8 mouse cellular contexts compared by ENCODE assay signal in the genomic region with DNA sequence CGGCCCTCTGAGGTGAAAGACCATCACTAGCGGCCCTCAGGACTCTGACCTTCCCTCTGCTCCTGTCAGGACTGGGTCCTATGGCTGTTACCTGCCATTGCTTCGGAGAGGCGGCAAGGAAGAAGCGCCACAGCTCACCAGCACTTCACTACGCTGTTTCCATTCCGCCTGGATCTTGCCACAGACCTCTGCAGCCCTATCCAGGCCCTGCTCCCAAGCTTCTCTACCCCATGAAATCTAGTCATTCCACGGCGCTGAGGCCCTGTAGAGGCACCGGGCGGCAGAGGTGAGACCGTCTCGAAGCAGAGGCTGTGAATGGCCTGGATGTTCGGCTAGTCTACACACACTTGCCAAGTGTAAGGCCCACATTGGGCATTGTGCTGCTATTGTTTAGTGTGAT. TPM values are rescaled to one million over a fixed set of nuclear protein-coding genes. Genes with fewer than 3 reads are reported as not detected.
DNase-seq lines count a peak whose midpoint lies in the region; ATAC-seq and TF ChIP-seq lines count a peak whose summit lies in the region.

No protein-coding gene starts in this region.

- TF ChIP-seq CTCF in thymus, adult 2 months (IDR thresholded peaks at IDR 0.05; ENCODE audit: borderline replicate concordance, control insufficient read depth, extremely low read depth, insufficient read depth, low read length, poor library complexity) = no peak

- peak overlapping the region; percentile 83; the same call in 1 of the 2 replicates for H3K4me2 ChIP-seq in heart, embryonic 11.5 days
- peak overlapping the region; percentile 71; the same call in 1 of the 2 replicates for H3K4me2 ChIP-seq in limb, embryonic 12.5 days
- peak overlapping the region; percentile 64 for H3K4me2 ChIP-seq in stomach, embryonic 16.5 days (ENCODE audit: low read depth, low read length)

- WGBS in heart, embryonic 11.5 days (ENCODE audit: insufficient replicate concordance) = 89% methylated on average over 14 of the region's 14 CpGs
- 98% methylated on average over 14 of the region's 14 CpGs for WGBS in thymus, adult 2 months
- WGBS in limb, embryonic 12.5 days = 91% methylated on average over 14 of the region's 14 CpGs
- WGBS in stomach, embryonic 16.5 days = 89% methylated on average over 14 of the region's 14 CpGs

- intact Hi-C loops in heart, postnatal 14 days (cut with DNase I) = loop anchor here (5.0 kb wide), 1 partner anchor 154 kb away; no protein-coding TSS in a partner anchor

- peaks cover 10% of the 10 kb centered on the region; the same call in 1 of the 2 replicates for H3K27me3 ChIP-seq in heart, embryonic 11.5 days (ENCODE audit: control insufficient read depth, insufficient read depth, low read length)
- H3K27me3 ChIP-seq in thymus, adult 2 months (ENCODE audit: control insufficient read depth, insufficient read depth, low read length) = no peaks in the 10 kb centered on the region
- no peaks in the 10 kb centered on the region for H3K27me3 ChIP-seq in limb, embryonic 12.5 days
- no peaks in the 10 kb centered on the region for H3K27me3 ChIP-seq in stomach, embryonic 16.5 days (ENCODE audit: control insufficient read depth, insufficient read depth, low read length)

- H3K9me3 ChIP-seq in heart, embryonic 11.5 days (replicated peaks; ENCODE audit: control insufficient read depth, low read length) = no peaks in the 10 kb centered on the region
- no peaks in the 10 kb centered on the region for H3K9me3 ChIP-seq in limb, embryonic 12.5 days
- H3K9me3 ChIP-seq in stomach, embryonic 16.5 days (replicated peaks; ENCODE audit: control insufficient read depth, low read length) = no peaks in the 10 kb centered on the region

- ATAC-seq in heart, embryonic 11.5 days (replicated peaks; ENCODE audit: insufficient number of reproducible peaks, low FRiP score, low TSS enrichment) = no peak
- no peak for ATAC-seq in limb, embryonic 12.5 days (ENCODE audit: insufficient number of reproducible peaks, insufficient read depth, low FRiP score, low TSS enrichment, low read depth)
- no peak for ATAC-seq in stomach, embryonic 16.5 days (ENCODE audit: insufficient read depth, low FRiP score)

- DNase-seq in heart, postnatal 14 days = no peak
- no peak for DNase-seq in thymus, adult 2 months
- DNase-seq in thymus, postnatal 0 days (ENCODE audit: low spot score) = no peak
- no peak for DNase-seq in frontal cortex, postnatal 25 days (ENCODE audit: low spot score in 2 of 2)
- no peak for DNase-seq in gastrocnemius, adult 18-20 months (ENCODE audit: low spot score)

- peak overlapping the region; percentile 69 for H3K4me3 ChIP-seq in heart, embryonic 11.5 days (ENCODE audit: low read depth, low read length)
- no peak overlapping the region for H3K4me3 ChIP-seq in thymus, adult 2 months (ENCODE audit: control insufficient read depth, insufficient read depth, low read length)
- H3K4me3 ChIP-seq in limb, embryonic 12.5 days (replicated peaks) = peak overlapping the region; percentile 61; the same call in 1 of the 2 replicates
- peak overlapping the region; percentile 59; the same call in 1 of the 2 replicates for H3K4me3 ChIP-seq in stomach, embryonic 16.5 days (replicated peaks; ENCODE audit: low read length)

- H3K4me1 ChIP-seq in heart, embryonic 11.5 days (ENCODE audit: control insufficient read depth, insufficient read depth, low read length) = peaks cover 10% of the 10 kb centered on the region
- H3K4me1 ChIP-seq in thymus, adult 2 months (replicated peaks; ENCODE audit: control insufficient read depth, insufficient read depth, low read length) = peaks cover 14% of the 10 kb centered on the region
- peaks cover 30% of the 10 kb centered on the region for H3K4me1 ChIP-seq in limb, embryonic 12.5 days (replicated peaks)
- H3K4me1 ChIP-seq in stomach, embryonic 16.5 days (ENCODE audit: control insufficient read depth, insufficient read depth, low read length) = peaks cover 20% of the 10 kb centered on the region

- H3K9ac ChIP-seq in heart, embryonic 11.5 days (ENCODE audit: low read depth, low read length) = 0 out of 2 replicates have a peak overlapping the region, but pooled peaks have one; percentile 28
- no peak overlapping the region for H3K9ac ChIP-seq in limb, embryonic 12.5 days (replicated peaks)
- H3K9ac ChIP-seq in stomach, embryonic 16.5 days (ENCODE audit: low read length) = peak overlapping the region; percentile 59; the same call in 1 of the 2 replicates

- H3K27ac ChIP-seq in heart, embryonic 11.5 days (ENCODE audit: low read depth, low read length) = no peak overlapping the region
- H3K27ac ChIP-seq in thymus, adult 2 months (ENCODE audit: control insufficient read depth, insufficient read depth, low read length) = peak overlapping the region; percentile 53; the same call in 1 of the 2 replicates
- peak overlapping the region; percentile 54; the same call in 1 of the 2 replicates for H3K27ac ChIP-seq in limb, embryonic 12.5 days
- peak overlapping the region; percentile 67 for H3K27ac ChIP-seq in stomach, embryonic 16.5 days (ENCODE audit: low read length)

- no peak for TF ChIP-seq POLR2A in thymus, adult 2 months (IDR thresholded peaks at IDR 0.05; ENCODE audit: control insufficient read depth, extremely low read depth, insufficient read depth, low read length, poor library complexity)

- 0 out of 2 replicates have a peak, but pooled peaks cover 2% of the 10 kb centered on the region for H3K36me3 ChIP-seq in heart, embryonic 11.5 days (ENCODE audit: control insufficient read depth, insufficient read depth, low read length)
- H3K36me3 ChIP-seq in thymus, adult 2 months (ENCODE audit: control insufficient read depth, insufficient read depth, low read length) = no peaks in the 10 kb centered on the region
- no peaks in the 10 kb centered on the region for H3K36me3 ChIP-seq in limb, embryonic 12.5 days
- H3K36me3 ChIP-seq in stomach, embryonic 16.5 days (ENCODE audit: control insufficient read depth, insufficient read depth, low read length) = no peaks in the 10 kb centered on the region

RNA-seq across cellular contexts. Expression of a gene that starts 1.9 kb away (rescaled TPM):
- polyA plus RNA-seq in heart, embryonic 11.5 days (2014; fragmentation: Nextera tagmentation; extraction: Ambion mirVana) = 1.6 and 2.1 TPM in 2 replicates
- total RNA-seq in heart, postnatal 14 days (2021) = 10 to 100 TPM; 43.2 to 55.0 TPM
- 75.3 and 91.6 TPM in 2 replicates for polyA plus RNA-seq in thymus, adult 2 months (2012; rRNA removed)
- 7.5 and 8.4 TPM in 2 replicates for polyA plus RNA-seq in thymus, postnatal 0 days (2015; fragmentation: Nextera tagmentation; extraction: Ambion mirVana)
- 11.9 and 12.1 TPM in 2 replicates for polyA plus RNA-seq in limb, embryonic 12.5 days (2016; fragmentation: Nextera tagmentation; extraction: Ambion mirVana)
- 10.6 and 10.9 TPM in 2 replicates for polyA plus RNA-seq in stomach, embryonic 16.5 days (2015; fragmentation: Nextera tagmentation; extraction: Ambion mirVana)
- total RNA-seq in gastrocnemius, adult 18-20 months (2021) = 10 to 100 TPM; 21.3 to 22.7 TPM

RNA-seq across cellular contexts. Expression of a gene that starts 16.1 kb away (rescaled TPM):
- polyA plus RNA-seq in heart, embryonic 11.5 days (2014; fragmentation: Nextera tagmentation; extraction: Ambion mirVana) = not detected in 2 replicates
- total RNA-seq in heart, postnatal 14 days (2021) = not detected
- polyA plus RNA-seq in thymus, adult 2 months (2012; rRNA removed) = 0.56 and 1.2 TPM in 2 replicates
- 1.0 and 2.0 TPM in 2 replicates for polyA plus RNA-seq in thymus, postnatal 0 days (2015; fragmentation: Nextera tagmentation; extraction: Ambion mirVana)
- 0.29 and 0.58 TPM in 2 replicates for polyA plus RNA-seq in limb, embryonic 12.5 days (2016; fragmentation: Nextera tagmentation; extraction: Ambion mirVana)
- polyA plus RNA-seq in stomach, embryonic 16.5 days (2015; fragmentation: Nextera tagmentation; extraction: Ambion mirVana) = 0.61 and 0.64 TPM in 2 replicates
- total RNA-seq in gastrocnemius, adult 18-20 months (2021) = not detected

RNA-seq across cellular contexts. Expression of a gene that starts 27.1 kb away (rescaled TPM):
- not detected in 2 replicates for polyA plus RNA-seq in heart, embryonic 11.5 days (2014; fragmentation: Nextera tagmentation; extraction: Ambion mirVana)
- not detected for total RNA-seq in heart, postnatal 14 days (2021)
- 13.4 and 20.6 TPM in 2 replicates for polyA plus RNA-seq in thymus, adult 2 months (2012; rRNA removed)
- 4.1 and 11.4 TPM in 2 replicates for polyA plus RNA-seq in thymus, postnatal 0 days (2015; fragmentation: Nextera tagmentation; extraction: Ambion mirVana)
- not detected in 2 replicates for polyA plus RNA-seq in limb, embryonic 12.5 days (2016; fragmentation: Nextera tagmentation; extraction: Ambion mirVana)
- 1,223 and 2,187 TPM in 2 replicates for polyA plus RNA-seq in stomach, embryonic 16.5 days (2015; fragmentation: Nextera tagmentation; extraction: Ambion mirVana)
- total RNA-seq in gastrocnemius, adult 18-20 months (2021) = not detected

Comparison
In these comparisons a context has a peak if more than half of its experiments do, and no peak if none do; other contexts are left out.
1. RNA of a gene that starts 27.1 kb away (polyA plus RNA-seq): 1,223 to 2,187 TPM in stomach, embryonic 16.5 days; 13.4 to 20.6 TPM in thymus, adult 2 months, 4.1 to 11.4 TPM in thymus, postnatal 0 days, not detected in heart, embryonic 11.5 days and not detected in limb, embryonic 12.5 days; every median in the first group is over 10 times any median in the second.
2. Peak in every context shown above with its lines, with median percentiles within 50 percentile points of each other: H3K4me2 ChIP-seq.